Mouse (Mus musculus) 3T3-L1 (cell line): ENCODE measurements around the gene Pir.

Experiments
- DNase-seq: peaks from one replicate; pipeline ENCODE4 v3.0.0-alpha.2; 2015; ENCODE audit warnings: low read depth, low spot score

Pir gene

GRCm38 (mm10) chrX:164330766-164331165, 61.6 kb downstream of the Pir start:
- DNase-seq = peak; percentile 50

- no peak for DNase-seq
Measured at GRCm38 (mm10) chrX:164338591-164338990, 69.4 kb downstream of the Pir start.

DNA sequence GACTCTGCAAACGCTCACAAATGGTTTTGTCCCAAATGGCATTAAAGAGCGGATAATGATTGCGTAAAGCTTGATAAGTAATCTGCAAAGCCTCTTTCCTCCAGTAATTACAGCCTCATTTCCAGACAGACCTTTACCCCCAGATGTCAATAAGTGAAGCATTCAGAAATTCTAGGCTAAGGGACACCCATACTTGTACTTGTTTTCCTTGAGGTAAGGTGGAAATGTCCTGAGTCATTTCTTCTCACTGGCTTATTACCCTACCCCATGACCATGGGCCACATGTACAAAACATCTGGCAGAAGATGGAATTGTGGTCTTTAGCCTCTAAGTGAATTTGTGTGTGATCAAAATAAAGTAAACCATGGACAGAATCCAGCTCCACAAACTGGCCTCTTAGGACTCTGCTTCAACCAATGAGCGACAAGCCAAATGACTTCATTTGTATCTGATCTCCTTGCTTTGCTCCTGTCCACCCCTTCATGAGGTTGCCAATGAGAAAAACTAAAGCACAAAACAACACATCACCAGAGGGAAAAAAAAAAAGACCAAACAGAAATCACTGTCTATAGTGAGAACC, 76.3 kb downstream of the Pir start:
- peak; percentile 3 for DNase-seq

DNA sequence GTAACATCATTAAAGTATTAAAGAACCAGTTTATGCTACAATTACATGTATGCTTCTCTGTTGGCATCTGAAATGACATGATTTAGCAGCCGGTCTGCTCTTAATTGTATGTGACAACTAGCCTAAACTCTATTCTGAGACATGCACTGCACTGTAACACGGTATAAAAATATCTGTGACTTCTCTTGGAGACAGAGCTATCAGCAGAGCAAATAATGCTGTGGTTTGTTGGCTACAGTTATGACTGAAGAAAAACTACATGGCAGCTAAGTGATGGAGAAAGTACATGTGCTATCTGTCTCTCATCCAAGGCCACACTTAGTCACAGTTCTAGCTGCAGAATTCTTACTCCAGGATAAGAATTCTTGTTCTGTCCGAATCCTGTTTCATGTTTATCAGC, 79.8 kb downstream of the Pir start:
- DNase-seq = no peak

DNA sequence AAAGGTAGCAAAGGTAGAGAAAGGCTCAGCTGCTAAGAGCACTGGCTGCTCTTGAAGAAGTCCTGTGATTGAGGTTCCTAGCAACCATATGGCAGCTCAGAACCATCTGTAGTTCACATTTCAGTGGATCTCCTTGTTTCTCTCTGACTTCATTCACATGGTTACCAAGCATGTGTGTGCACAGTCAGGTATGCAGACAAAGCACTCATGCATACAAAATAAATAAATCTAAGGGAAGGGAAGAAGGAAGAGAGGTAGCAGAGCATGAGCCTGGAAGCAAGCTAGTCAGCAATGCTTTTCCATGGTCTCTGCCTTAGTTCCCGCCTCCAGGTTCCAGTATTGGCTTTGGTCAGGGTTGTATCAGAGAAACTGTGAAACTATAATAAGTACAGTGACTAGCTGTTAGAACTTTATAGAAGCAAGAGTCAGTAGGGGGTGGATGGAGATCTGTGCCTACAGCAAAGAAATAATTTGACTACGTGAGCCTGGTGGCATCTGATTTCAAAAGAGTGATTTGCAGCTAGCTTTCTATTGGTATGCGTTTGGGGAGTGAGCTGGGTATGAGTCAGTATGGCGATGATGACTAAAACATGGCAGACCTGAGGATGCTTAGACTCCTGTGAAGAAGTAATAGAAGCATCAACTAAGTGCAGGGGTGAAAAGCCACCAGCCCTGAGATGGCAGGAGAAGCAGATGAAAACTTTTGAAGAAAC, 96.1 kb downstream of the Pir start:
- peak; percentile 71 for DNase-seq

GRCm38 (mm10) chrX:164370576-164370975, 101.4 kb downstream of the Pir start:
- DNase-seq = no peak

- DNase-seq = peak; percentile 95
Measured at GRCm38 (mm10) chrX:164373081-164373480, 103.9 kb downstream of the Pir start, which contains the start of gene Vegfd. TSS of gene Vegfd (plus strand) at chrX:164373378.

GRCm38 (mm10) chrX:164374586-164374985, 105.4 kb downstream of the Pir start:
- DNase-seq = peak; percentile 73

DNA sequence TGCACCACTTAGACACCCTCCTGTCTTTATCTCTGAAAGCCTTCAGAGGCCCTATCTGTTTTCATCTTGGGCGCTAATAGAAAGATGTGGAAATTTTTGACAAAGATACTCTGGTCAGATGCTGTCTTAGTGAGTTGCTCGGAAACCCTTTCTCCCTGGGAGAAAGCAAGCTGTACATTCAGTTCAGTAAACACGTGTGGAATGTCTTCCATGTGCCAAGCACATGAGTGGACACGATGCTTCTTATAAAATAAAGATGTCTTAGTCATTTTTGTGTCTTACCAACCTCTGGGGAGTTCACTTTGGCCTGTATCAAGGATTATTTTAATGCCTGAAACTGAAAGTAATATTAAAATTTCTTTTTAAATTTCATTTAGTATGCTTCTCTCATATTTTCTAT, 110.5 kb downstream of the Pir start:
- DNase-seq = peak; percentile 77

DNA sequence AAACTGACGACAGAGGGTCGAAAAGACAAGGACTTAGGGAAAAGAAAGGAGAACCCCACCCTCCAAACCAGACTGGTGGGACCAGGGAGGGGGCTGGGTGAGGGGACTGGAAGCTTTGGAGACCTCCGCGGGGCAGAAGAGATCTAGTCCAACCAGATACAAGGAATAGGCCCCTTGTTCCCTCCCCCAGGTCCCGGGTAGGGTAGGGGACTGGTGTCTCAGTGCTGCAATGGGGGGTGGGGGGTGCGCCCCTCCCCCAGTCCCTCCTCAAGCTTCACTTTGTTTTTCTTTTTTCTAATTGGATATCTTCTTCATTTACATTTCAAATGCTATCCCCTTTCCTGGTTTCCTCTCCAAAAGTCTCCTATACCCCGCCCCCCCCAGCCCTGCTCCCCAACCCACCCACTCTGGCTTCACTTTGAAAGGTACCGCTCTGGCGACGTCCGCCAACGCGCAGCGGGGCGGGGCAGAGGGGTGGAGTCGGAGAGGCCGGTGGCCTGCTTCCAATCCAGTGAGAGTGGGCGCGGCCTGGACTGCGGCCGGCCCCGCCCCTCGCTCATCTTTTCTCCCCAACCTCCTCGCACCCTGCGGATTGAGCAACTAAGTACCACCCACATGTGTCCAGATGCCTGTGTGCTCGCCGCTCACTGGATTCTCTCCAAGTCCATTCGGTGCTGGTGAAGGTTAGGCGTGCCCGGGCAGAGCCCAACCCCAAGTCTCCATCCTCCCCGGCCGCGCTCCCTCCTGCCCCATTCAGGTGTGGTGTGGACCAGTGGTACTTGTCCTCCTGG, 112.6 kb downstream of the Pir start:
- DNase-seq = peak; percentile 91

- DNase-seq = peak; percentile 77
Measured at GRCm38 (mm10) chrX:164394091-164394490, 124.9 kb downstream of the Pir start.

GRCm38 (mm10) chrX:164398456-164398855, 129.3 kb downstream of the Pir start:
- DNase-seq = peak; percentile 67

- no peak for DNase-seq
Measured at GRCm38 (mm10) chrX:164405080-164405649, 136.0 kb downstream of the Pir start.

GRCm38 (mm10) chrX:164406133-164407022, 137.2 kb downstream of the Pir start:
- no peak for DNase-seq

DNA sequence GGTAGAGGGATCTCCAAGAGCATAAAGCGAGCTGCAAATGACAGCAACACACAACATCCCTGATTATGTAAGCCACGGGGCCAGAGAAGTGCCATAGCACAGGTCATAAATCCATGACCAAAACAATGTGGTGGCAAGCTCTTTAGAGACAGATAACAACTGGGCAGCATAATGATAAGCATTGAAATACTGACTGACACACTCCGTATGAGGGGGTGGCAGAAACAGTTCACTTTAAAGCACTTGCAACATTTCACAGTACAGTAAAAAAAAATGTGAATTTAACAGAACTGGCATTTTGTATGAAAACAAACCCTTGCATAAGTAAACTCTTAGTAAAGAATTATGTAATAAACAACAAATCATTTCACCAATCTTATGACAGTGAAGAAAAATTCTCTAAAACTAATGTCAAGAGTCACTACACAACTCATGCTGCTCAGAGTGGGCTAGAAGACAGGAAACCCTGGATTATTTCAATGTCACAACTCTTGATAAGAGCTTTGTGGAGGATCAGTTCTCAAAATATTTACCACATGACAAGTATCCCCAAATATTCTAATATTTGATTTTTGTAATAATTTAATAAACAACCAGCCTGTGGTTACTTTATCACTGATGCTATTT, 139.2 kb downstream of the Pir start:
- DNase-seq = no peak

GRCm38 (mm10) chrX:164410562-164410961, 141.4 kb downstream of the Pir start:
- DNase-seq = no peak

GRCm38 (mm10) chrX:164416803-164417202, 147.6 kb downstream of the Pir start:
- DNase-seq = no peak

DNA sequence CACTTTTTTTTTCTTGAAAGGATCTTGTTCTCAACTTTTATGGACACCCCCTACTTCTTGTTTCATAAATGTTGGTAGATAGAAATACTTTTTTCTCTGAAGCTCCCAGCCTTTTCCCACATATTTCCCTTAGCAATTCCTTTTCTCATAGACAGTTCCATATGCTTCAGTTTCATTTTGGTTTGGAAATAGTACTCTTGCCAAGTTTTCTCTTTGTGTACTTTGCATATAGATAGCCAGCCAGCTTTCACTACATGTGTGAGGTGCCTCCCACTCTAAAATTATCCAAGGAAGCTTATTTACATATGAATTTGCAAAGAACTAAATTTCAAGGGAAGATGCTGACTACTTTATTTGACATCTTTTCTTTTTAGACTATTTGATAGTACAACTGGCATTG, 148.8 kb downstream of the Pir start:
- DNase-seq = no peak

DNA sequence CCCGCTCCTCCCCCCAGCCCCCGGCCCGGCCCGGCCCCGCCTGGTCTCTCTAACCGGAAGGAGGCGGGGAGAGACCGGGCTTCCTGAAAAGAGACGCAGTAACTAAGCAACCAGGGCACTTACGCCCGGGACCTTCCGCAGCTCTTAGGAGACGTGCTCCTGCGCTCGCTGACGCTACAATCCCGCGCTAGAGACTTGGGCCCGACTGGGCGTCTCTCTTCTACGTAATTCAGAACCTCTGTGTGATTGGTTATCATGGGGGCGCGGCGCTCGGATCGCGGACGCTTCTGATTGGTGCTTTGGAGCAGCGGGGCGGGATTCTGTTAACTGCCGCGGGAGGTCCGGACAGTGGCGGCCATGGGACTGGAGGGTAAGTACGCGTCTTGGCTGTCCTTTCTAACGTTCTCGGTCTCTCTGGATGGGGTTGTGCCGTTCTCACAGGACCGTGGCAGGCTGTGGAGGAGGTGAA, 150.3 kb downstream of the Pir start, which contains the start of gene Piga:
Gene Piga (plus strand): TSS at position 317 of the 469 bp plus-strand sequence.
- DNase-seq = peak; percentile 97

DNA sequence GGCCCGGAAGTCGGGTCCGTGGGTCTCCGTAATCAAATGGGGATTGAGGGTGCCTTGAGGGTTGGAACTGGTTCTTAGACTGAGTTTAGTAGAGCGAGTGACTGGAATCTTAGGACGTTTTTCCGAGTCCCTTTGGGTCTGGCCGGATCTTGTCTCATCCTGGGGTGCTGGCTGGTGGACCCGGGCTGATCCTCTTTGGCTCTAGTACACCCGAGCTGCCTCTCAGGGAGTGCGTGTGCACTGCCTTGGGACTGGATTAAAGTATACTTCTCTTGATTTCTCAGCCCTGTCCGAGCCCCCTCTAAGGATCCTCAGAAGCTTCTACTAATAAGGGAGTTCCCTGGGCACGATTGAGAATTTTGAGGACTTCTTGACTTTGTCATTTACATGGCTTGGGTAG, 150.8 kb downstream of the Pir start:
- DNase-seq = no peak

- no peak for DNase-seq
Measured at GRCm38 (mm10) chrX:164420518-164420917, 151.3 kb downstream of the Pir start.
